Mouse (Mus musculus) adrenal gland, adult (tissue): Measurements from ENCODE around the gene Rasgrp3.
"Not testable (repeated sequence)": the region's sequence is repeated elsewhere in the genome, so short reads cannot be mapped to it uniquely, and the experiment has no call there.

Source experiments
- DNase-seq, 2 experiments: peaks; one replicate each; pipeline ENCODE4 v3.0.0; 2022 to 2023; ENCODE audit warnings: low spot score in 1 of 2; ENCODE audit not compliant: inconsistent age in 2 of 2

The Rasgrp3 gene

DNA sequence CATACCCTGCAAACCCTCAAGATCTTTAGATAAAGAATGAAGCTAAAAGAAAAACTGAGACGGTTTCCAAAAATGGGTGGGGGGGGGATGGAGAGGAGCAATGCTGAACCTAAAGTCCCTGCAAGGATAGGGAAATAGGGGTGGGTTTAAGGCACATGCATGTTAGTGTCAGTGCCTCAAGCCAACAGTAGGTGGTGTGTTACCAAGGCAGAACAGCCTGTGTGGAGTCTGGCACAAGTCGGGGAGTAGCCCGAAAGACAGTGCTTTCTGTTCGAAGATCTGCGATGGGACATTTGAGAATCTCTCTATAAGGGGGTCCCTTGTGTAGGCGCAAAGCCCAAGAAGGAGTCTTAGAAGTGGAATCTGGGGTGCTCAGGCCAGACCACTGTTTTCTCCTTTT, 24.9 kb downstream of the Rasgrp3 start:
- DNase-seq = no peak

DNA sequence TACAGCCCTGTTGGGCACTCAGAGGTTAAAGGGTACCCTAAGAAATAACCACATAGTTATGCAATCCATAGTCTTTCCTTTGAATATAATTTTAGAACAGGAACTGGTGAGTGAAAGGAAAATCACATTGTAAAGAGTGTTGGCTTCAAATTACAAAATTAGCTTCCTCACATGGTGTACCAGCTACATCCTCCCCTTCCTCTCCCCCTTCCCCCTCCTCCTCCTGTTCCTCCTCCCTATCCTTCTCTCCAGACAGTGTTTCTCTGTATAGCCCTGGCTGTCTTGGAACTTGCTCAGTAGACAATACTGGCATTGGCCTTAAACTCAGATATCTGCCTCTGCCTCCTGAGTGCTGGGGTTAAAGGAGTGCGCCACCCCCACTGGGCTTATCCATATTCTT, 26.1 kb downstream of the Rasgrp3 start:
- DNase-seq = no peak

- not testable (repeated sequence) for DNase-seq
Measured at GRCm38 (mm10) chr17:75463223-75463622, 27.5 kb downstream of the Rasgrp3 start.

- peak in 1 of 2 experiments; percentile 34 for DNase-seq
Measured at GRCm38 (mm10) chr17:75463645-75464044, 27.9 kb downstream of the Rasgrp3 start.

DNA sequence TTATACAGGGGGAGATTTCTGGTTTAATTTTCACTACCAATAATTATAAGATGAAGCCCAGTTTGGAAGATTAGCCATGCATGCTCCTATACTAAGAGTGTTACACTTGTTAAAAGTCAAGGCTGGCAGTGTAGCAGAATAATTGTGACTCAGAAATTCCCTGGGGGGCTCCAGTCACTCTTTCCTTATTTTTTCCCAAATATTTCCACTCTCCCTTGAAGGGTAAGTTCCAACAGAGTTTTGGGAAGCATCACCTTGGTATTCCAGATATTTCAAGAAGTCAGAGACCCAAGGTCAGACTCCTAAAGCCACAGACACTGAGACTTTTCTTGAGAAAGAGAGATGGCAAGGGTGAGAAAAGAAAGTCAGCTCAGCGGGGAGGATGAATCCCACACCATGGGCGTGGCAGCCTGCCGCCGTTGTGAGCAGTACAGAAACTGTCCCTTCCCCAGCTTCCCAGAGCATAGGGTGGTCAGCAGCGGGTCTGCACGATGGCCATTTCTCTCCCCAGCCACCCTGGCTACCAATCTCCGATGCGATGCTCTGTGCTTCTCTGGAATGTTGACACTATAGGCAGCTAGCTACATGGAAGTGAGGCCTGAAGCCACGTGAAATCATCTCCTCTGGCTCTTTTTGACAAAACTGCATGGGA, 28.8 kb downstream of the Rasgrp3 start:
- no peak for DNase-seq

- peak; percentile 54 to 76 for DNase-seq
Measured at GRCm38 (mm10) chr17:75464983-75465634, 29.4 kb downstream of the Rasgrp3 start.

GRCm38 (mm10) chr17:75465635-75465997, 29.9 kb downstream of the Rasgrp3 start:
- DNase-seq = no peak

GRCm38 (mm10) chr17:75466948-75467347, 31.3 kb downstream of the Rasgrp3 start:
- no peak for DNase-seq

DNA sequence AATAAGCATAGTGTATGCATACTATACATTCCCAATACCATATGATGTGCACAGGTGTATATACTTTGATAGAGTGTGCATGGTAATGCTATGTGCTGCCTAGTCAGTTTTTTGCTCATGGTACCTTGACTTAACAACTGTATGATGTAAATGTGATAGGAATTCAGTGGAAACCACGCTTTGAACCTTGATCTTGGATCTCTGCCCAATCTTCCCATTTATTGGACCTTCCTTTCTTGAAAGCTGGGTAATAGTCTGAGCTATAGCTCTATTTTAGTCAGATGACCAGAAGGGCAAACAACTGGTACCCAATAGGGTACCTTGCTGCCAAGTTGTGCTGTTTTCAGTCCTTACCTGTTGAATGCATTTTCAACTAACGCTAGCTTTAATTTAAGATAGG, 31.8 kb downstream of the Rasgrp3 start:
- no peak for DNase-seq

DNA sequence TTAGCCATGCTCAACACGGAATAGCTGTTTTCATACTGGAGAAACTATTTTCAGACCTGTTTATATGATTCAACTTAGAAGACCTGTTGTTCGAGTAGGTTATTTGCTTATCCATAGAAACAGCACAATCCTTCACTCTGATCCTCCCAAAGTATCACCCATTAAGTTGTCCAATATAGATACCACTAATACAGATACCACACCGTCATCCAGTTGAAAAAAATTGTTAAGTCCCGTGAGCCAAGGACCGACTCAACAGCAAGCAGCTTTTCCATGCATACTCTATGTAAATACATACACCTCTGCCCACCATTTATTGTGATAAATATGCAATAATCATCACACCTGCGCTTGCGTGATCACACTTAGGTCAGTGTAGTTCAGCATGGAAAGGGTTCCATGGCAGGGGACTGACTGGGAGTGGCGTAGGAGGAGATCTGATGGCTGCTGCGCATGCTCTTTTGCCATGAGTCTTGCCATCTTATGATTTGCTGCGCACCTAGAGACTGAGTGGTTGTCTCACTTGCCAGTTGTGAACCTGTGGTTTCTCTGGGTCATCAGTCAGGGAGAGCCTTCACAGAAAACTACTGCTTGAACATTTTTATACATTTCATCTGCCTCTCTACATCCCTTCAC, 32.9 kb downstream of the Rasgrp3 start:
- no peak for DNase-seq

- no peak for DNase-seq
Measured at GRCm38 (mm10) chr17:75470325-75470724, 34.6 kb downstream of the Rasgrp3 start.

DNA sequence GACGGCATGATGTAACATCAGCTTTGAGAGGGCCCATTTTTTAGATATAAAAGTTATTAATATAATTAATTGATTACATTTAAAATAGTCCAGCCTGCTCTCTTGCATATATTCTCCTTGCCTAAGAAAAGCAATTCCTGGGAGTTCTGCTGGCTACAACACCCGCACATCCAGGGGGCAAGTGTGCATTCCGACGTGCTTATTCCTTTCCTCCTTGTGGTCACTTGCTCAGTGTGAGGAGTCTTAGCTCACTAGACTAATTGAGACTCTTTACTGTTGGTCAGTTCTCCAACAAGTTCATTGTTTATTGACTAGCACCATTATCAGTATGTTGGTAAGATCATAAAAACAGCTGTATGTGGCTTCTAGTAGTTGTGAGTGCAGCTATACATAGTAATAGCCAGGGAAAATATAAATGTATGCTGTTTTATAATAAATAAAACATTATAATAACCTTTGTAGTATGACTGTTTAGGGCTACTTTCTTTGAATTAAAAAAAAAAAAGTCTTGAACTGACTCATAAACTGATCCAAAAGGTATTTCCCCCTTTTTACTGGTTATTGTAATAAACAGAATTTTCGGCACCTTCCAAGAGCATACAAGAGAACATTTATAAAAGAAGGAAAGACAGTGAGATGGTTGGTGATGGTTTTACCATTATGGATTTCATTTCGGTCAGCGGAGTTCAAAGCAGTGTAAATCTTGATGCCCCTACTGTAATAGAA, 35.4 kb downstream of the Rasgrp3 start:
- no peak for DNase-seq

DNA sequence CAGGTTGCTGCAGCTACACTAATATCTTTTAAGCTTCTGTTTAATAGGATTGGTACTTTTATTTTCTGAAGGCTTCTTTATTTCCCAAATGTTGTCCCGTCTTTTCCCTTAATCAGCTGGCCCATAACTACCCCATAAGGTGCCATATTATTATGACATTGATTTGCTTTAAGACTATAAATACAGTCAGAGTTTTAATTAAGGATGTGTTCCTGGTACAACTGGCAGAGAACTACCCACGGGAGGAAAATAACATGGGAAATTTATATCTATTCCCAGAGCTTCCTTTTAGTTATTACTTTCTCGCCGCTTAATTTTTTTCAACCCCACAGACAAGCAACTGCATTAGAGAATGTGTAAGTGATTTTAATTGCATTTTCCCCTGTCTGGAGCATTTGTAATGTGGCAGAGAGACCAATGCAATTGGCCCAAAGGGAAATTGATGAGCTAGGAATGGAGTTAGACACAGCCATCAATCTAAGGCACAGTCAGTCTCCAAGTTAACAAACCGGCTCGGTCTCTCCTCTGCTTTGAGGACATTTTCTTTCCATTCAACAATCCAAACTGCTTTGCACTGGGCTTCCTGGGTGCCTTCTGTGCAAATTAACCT, 36.1 kb downstream of the Rasgrp3 start:
- DNase-seq = no peak

- no peak for DNase-seq
Measured at GRCm38 (mm10) chr17:75472379-75472778, 36.7 kb downstream of the Rasgrp3 start.

DNA sequence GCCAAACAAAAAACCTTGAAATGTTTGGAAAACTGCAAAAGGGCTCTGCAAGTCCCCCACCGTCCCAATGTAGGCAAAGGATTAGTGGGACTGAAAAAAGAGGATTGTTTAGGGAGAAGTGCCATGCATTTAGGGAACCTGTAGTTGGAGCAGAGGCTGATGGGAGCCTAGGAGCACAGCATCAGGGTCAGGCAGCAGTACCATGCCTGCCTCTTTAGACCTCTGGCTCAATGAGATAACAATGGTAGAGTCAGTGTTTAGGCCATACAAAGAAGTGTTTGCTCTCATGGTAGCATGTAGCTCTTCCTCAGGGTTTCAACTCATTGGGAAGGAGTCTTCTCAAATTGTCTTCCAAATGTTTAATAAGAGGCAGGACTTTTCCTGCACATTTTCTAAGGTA, 40.3 kb downstream of the Rasgrp3 start:
- DNase-seq = no peak

- DNase-seq = no peak
Measured at GRCm38 (mm10) chr17:75476736-75477416, 41.2 kb downstream of the Rasgrp3 start.

- DNase-seq = no peak
Measured at GRCm38 (mm10) chr17:75477655-75478054, 42.0 kb downstream of the Rasgrp3 start.

- no peak for DNase-seq
Measured at GRCm38 (mm10) chr17:75478836-75479235, 43.1 kb downstream of the Rasgrp3 start.

DNA sequence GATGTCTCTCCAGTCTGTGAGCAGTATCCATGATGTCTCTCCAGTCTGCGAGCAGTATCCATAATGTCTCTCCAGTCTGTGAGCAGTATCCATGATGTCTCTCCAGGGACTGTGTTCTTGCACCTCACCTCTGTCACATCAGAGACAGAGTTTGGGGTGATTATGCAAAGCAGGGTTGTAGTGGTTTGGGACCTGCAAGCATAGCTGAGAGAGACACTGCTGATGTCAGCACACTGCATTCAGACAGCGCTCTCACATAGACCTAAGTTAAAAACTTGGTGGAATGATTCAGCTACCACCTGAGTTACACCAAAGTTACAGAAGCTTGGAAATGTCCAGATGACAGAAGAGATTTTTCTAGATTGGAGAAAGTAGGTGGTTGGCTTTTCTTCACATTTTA, 44.0 kb downstream of the Rasgrp3 start:
- DNase-seq = no peak

DNA sequence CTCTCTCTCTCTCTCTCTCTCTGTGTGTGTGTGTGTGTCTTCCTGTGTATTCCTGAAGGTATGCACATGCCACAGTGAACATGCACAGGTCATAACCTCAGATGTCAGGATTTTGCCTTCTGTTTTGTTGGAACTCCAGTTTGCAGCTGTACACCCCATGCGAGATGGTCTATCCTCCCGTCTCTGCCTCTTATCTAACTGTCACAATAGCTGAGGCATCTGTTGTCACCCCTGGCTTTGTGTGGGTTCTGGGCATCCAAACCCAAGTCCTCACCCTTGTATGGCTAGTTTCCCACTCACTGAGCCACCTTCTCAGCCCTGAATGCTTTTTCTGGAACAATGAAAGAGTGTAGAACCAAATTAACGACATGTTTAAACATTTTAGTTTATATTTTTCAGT, 44.7 kb downstream of the Rasgrp3 start:
- DNase-seq = no peak

DNA sequence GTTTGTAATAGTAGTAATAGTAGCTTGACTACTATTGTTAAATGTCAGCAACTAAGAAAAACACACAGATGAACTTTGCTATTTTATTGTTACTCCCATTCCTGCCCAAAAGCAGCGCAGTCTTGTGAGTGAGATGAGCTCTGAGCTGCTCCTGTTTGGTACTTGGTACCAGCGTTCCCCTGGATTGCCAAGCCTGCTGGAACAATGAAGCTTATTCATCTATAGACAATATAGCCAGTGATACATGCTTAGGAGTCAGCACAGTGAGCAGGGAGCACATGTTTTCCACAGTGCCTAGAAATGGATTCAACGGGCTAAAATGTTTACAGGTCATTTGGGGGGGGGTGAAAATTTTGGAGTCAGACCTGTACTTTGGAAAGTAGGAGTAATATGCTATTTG, 50.5 kb downstream of the Rasgrp3 start:
- DNase-seq = no peak
